Mouse (Mus musculus): ENCODE results near the gene Gm765.

- TF ChIP-seq POLR2A (IDR thresholded peaks at IDR 0.05; ENCODE audit: control insufficient read depth, low read depth, low read length) (no peak), CTCF (IDR thresholded peaks at IDR 0.05; ENCODE audit: control insufficient read depth, insufficient read depth, insufficient replicate concordance, low read depth, low read length) (no peak)
Observed at GRCm38 (mm10) chr6:98385487-98385886, 42.9 kb upstream of the Gm765 start.
